Comparison of ENCODE assay signal across 14 mouse cellular contexts in the genomic region with DNA sequence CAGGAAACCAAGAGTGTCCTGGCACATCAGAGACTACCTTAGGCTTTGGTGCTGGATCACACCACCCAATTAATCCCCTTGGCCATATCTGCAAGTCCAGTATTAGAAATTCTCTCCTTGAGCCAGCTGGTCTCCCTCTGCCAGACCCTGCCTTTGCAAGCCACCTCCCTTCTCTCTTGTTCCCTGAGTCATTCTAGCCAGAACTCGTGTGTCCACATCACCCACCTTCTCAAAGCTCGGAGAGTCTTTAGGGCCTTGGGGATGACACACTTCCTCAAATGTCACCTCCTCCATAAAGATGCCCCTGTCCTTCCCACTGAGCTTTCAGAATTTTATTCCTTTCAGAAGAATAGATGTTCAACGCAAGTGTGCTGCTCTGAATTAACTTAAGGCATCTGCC.
A peak's percentile ranks its signal among the peaks of the same experiment; 100 is the strongest.
DNase-seq lines count a peak whose midpoint lies in the region; ATAC-seq and TF ChIP-seq lines count a peak whose summit lies in the region.
"Had no signal": no experiment of that assay in that cellular context is flagged by ENCODE, and none has a peak within 500 bp of the region (broad histone marks: within the 10 kb centered on the region; RNA-seq: fewer than 3 reads in every experiment).

No protein-coding gene starts in this region.

- 71% methylated on average over 3 of the region's 3 CpGs for WGBS in heart, embryonic 14.5 days
- WGBS in lung, postnatal 0 days = 71% methylated on average over 3 of the region's 3 CpGs

- H3K4me1 ChIP-seq in heart, embryonic 14.5 days (ENCODE audit: control insufficient read depth in 2 of 2, insufficient read depth in 2 of 2, low read length in 2 of 2) = peaks cover 32 to 44% of the 10 kb centered on the region in 2 experiments
- no peaks in the 10 kb centered on the region for H3K4me1 ChIP-seq in lung, postnatal 0 days (ENCODE audit: insufficient read depth, low read depth, low read length)
- H3K4me1 ChIP-seq: midbrain, embryonic 13.5 days had no signal

- no peak for DNase-seq in frontal cortex, postnatal 10 days (ENCODE audit: low spot score in 2 of 2)
- no peak for DNase-seq in heart, postnatal 25 days (ENCODE audit: low spot score)
- peak; percentile 35 for DNase-seq in 3134 (ENCODE audit: extremely low read depth, insufficient read length, low spot score)
- no peak for DNase-seq in lung, postnatal 0 days (ENCODE audit: low spot score)
- no peak for DNase-seq in adrenal gland, postnatal 25 days
- DNase-seq: embryo, embryonic 11 days; liver; lung, postnatal 4 days had no signal

- no peaks in the 10 kb centered on the region for H3K27me3 ChIP-seq in heart, embryonic 14.5 days (ENCODE audit: control insufficient read depth, insufficient read depth, low read length)
- no peaks in the 10 kb centered on the region for H3K27me3 ChIP-seq in lung, postnatal 0 days (replicated peaks; ENCODE audit: insufficient read depth, low read length)
- H3K27me3 ChIP-seq: midbrain, embryonic 13.5 days had no signal

- no peaks in the 10 kb centered on the region for H3K36me3 ChIP-seq in heart, embryonic 14.5 days (ENCODE audit: control insufficient read depth, insufficient read depth, low read length)
- no peaks in the 10 kb centered on the region for H3K36me3 ChIP-seq in lung, postnatal 0 days (ENCODE audit: insufficient read depth, low read length)
- H3K36me3 ChIP-seq: midbrain, embryonic 13.5 days had no signal

- peak overlapping the region; percentile 18; the same call in 1 of the 2 replicates for H3K9ac ChIP-seq in heart, embryonic 14.5 days (ENCODE audit: low read length)
- H3K9ac ChIP-seq in lung, postnatal 0 days (replicated peaks; ENCODE audit: low read depth) = no peak overlapping the region
- H3K9ac ChIP-seq: midbrain, embryonic 13.5 days had no signal

- peak; percentile 45 for ATAC-seq in frontal cortex, adult (ENCODE audit: low TSS enrichment)
- no peak for ATAC-seq in heart, embryonic 14.5 days (ENCODE audit: insufficient number of reproducible peaks, insufficient read depth, low FRiP score, low read depth)
- peak; percentile 72 for ATAC-seq in granulocyte monocyte progenitor cell, adult 5-6 weeks (replicated peaks; ENCODE audit: poor library complexity, severe bottlenecking)
- ATAC-seq in lung, postnatal 0 days = no peak
- ATAC-seq: forebrain, embryonic 14.5 days; midbrain, embryonic 13.5 days had no signal

- no peak for TF ChIP-seq EP300 in lung, postnatal 0 days (IDR thresholded peaks at IDR 0.05)

- H3K27ac ChIP-seq in heart, embryonic 14.5 days (replicated peaks in 1 of 2; ENCODE audit: control insufficient read depth in 1 of 2, insufficient read depth in 1 of 2, low read depth in 2 of 2, low read length in 2 of 2) = peak overlapping the region; percentile 80 to 94
- H3K27ac ChIP-seq in lung, postnatal 0 days (ENCODE audit: low read length) = no peak overlapping the region
- H3K27ac ChIP-seq: kidney, postnatal 0 days; midbrain, embryonic 13.5 days had no signal

- intact Hi-C loops in heart, postnatal 25 days (cut with DNase I) = no loop called here

- H3K9me3 ChIP-seq in heart, embryonic 14.5 days (ENCODE audit: control insufficient read depth, low read length) = no peaks in the 10 kb centered on the region
- H3K9me3 ChIP-seq in lung, postnatal 0 days (ENCODE audit: low read length) = no peaks in the 10 kb centered on the region
- H3K9me3 ChIP-seq: midbrain, embryonic 13.5 days had no signal

- H3K4me2 ChIP-seq in heart, embryonic 14.5 days (ENCODE audit: low read length) = peak overlapping the region; percentile 11; the same call in 1 of the 2 replicates
- H3K4me2 ChIP-seq in lung, postnatal 0 days (replicated peaks; ENCODE audit: low read depth, low read length) = no peak overlapping the region
- H3K4me2 ChIP-seq: midbrain, embryonic 13.5 days had no signal

- no peak overlapping the region for H3K4me3 ChIP-seq in heart, embryonic 14.5 days (ENCODE audit: control insufficient read depth in 1 of 2, insufficient read depth in 1 of 2, low read depth in 1 of 2, low read length in 2 of 2)
- H3K4me3 ChIP-seq in lung, postnatal 0 days (ENCODE audit: low read depth, low read length) = no peak overlapping the region
- H3K4me3 ChIP-seq: midbrain, embryonic 13.5 days had no signal

- no peak for TF ChIP-seq CTCF in lung, postnatal 0 days (IDR thresholded peaks at IDR 0.05)

Comparison
In these comparisons a context has a peak if more than half of its experiments do, and no peak if none do; other contexts are left out.
1. ATAC-seq: peak in frontal cortex, adult (single experiment) and granulocyte monocyte progenitor cell, adult 5-6 weeks (single experiment); none in heart, embryonic 14.5 days (single experiment) and lung, postnatal 0 days (single experiment).